Mouse (Mus musculus) liver, embryonic 14.5 days (tissue): ENCODE data around the gene Thap11.

Experiments used
- CTCF ChIP-seq: IDR thresholded peaks from 2 replicates; pipeline ENCODE4 v1.5.1; 2016; ENCODE audit warnings: antibody characterized with exemption, low read depth, control low read depth
- EP300 ChIP-seq: IDR thresholded peaks from 2 replicates; pipeline ENCODE4 v1.6.1; 2016; ENCODE audit warnings: antibody characterized with exemption, low read depth

DNA sequence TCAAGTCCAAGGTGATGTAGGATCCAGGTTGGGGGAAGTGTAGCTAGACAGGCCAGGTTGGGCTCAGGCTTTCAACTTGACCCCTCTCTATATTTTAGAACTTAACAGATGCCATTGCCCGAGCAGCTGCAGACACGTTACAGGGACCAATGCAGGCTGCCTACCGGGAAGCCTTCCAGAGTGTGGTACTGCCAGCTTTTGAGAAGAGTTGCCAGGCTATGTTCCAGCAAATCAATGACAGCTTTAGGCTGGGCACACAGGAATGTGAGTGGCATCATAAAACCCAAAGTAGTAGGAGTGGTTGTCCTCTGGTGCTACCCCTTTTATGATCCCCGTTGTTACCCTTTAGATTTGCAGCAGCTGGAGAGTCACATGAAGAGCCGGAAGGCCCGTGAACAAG, 35.9 kb downstream of the Thap11 start:
- no peak for TF ChIP-seq CTCF
- no peak for TF ChIP-seq EP300
